Mouse (Mus musculus) limb, embryonic 14.5 days (tissue): ENCODE data around the gene Gpr179. TPM values are rescaled to one million over a fixed set of nuclear protein-coding genes. Genes with fewer than 3 reads are reported as not detected.

ENCODE experiments used
- ATAC-seq: fragments of 200-750 bp; cut with Nextera tagmentation; 2 replicates; pipeline ENCODE4 v1.8.0; 2017; ENCODE audit warnings: low read depth, moderate number of reproducible peaks, moderate TSS enrichment; ENCODE audit not compliant: low FRiP score
- DNase-seq: peaks from one replicate; pipeline ENCODE4 v3.0.0-alpha.2; 2015; ENCODE audit warnings: low spot score
- H3K27ac ChIP-seq: fragments of 300-500 bp; sonication (generic); replicated peaks from 2 replicates; pipeline ENCODE4 v1.5.1; 2014; ENCODE audit warnings: low read depth, mild to moderate bottlenecking, low read length, moderate library complexity, mixed read lengths
- H3K27me3 ChIP-seq: fragments of 300-500 bp; sonication (generic); 2 replicates; pipeline ENCODE4 v1.6.1; 2014; ENCODE audit warnings: low read length, mixed read lengths; ENCODE audit not compliant: control insufficient read depth, insufficient read depth
- H3K36me3 ChIP-seq: fragments of 300-500 bp; sonication (generic); 2 replicates; pipeline ENCODE4 v1.6.1; 2014; ENCODE audit warnings: mild to moderate bottlenecking, low read length, moderate library complexity, mixed read lengths; ENCODE audit not compliant: control insufficient read depth, insufficient read depth
- H3K4me1 ChIP-seq: fragments of 300-500 bp; sonication (generic); 2 replicates; pipeline ENCODE4 v1.6.1; 2014; ENCODE audit warnings: antibody characterized with exemption, low read length, mixed read lengths; ENCODE audit not compliant: control insufficient read depth, insufficient read depth
- H3K4me2 ChIP-seq: fragments of 300-500 bp; sonication (generic); replicated peaks from 2 replicates; pipeline ENCODE4 v1.6.1; 2014; ENCODE audit warnings: low read depth, mild to moderate bottlenecking, low read length, moderate library complexity; ENCODE audit not compliant: severe bottlenecking
- H3K4me3 ChIP-seq: fragments of 300-500 bp; sonication (generic); replicated peaks from 2 replicates; pipeline ENCODE4 v1.5.1; 2014; ENCODE audit warnings: low read length
- H3K9ac ChIP-seq: fragments of 300-500 bp; sonication (generic); 2 replicates; pipeline ENCODE4 v1.6.1; 2014; ENCODE audit warnings: mild to moderate bottlenecking, low read depth, low read length, moderate library complexity; ENCODE audit not compliant: severe bottlenecking
- H3K9me3 ChIP-seq: fragments of 300-500 bp; sonication (generic); 2 replicates; pipeline ENCODE4 v1.6.1; 2016; ENCODE audit warnings: low read length; ENCODE audit not compliant: control insufficient read depth
- POLR2A ChIP-seq: fragments of 200-500 bp; IDR thresholded peaks from 2 replicates; pipeline ENCODE4 v1.8.0; 2012; ENCODE audit warnings: inconsistent platforms, mild to moderate bottlenecking, moderate library complexity, borderline replicate concordance; ENCODE audit not compliant: insufficient read depth, insufficient read length; ENCODE audit errors: extremely low read depth
- WGBS: fragments of 180-500 bp; shearing (Covaris S2); extraction: QIAGEN DNeasy Blood & Tissue Kit; methylation state at CpG from one replicate; pipeline ENCODE4 v1.1.7; 2014; 5-methylcytosine and 5-hydroxymethylcytosine counted together
- polyA plus RNA-seq, 2 experiments: library from polyadenylated mRNA; depleted of rRNA in 1 of 2; stranded (reverse) in 1 of 2; unstranded in 1 of 2; fragments of >200 nt; fragmentation: Nextera tagmentation in 1 of 2; extraction: Ambion mirVana in 1 of 2; gene quantifications; 2 replicates each; pipeline versions ENCODE4 v1.2.1 to v1.2.3; 2012 to 2014

Gpr179 gene
- polyA plus RNA-seq, 2 experiments: 0.07 to 0.09 TPM

DNA sequence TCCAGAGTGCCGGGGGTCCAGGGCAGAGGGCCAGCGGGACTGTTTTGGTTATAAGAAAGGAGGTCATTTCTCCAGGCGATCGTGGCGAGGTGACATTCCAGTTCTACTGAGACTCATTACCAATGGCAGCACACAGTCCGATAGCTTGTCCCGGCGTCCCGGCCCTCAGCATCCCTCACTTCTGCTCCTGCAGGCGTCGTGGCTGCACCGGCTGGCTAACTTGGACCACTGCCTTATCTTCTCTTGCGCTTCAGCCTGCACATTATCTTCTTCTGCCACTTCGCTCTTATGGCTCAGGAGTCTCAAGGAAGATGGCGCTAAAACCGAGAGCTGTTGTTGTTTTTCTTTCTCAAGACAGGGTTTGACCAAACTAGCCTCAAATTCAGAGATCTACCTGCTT lies 50.5 kb downstream of the Gpr179 start:
- no peak overlapping the region for H3K4me3 ChIP-seq
- no peak for TF ChIP-seq POLR2A
- H3K36me3 ChIP-seq: no peaks in the 10 kb centered on the region
- no peak overlapping the region for H3K27ac ChIP-seq
- H3K4me1 ChIP-seq: no peaks in the 10 kb centered on the region
- no peak for ATAC-seq
- H3K4me2 ChIP-seq: no peak overlapping the region
- no peaks in the 10 kb centered on the region for H3K9me3 ChIP-seq
- no peak overlapping the region for H3K9ac ChIP-seq
- DNase-seq: no peak
- 89% methylated on average over 16 of the region's 16 CpGs for WGBS
- H3K27me3 ChIP-seq: no peaks in the 10 kb centered on the region

DNA sequence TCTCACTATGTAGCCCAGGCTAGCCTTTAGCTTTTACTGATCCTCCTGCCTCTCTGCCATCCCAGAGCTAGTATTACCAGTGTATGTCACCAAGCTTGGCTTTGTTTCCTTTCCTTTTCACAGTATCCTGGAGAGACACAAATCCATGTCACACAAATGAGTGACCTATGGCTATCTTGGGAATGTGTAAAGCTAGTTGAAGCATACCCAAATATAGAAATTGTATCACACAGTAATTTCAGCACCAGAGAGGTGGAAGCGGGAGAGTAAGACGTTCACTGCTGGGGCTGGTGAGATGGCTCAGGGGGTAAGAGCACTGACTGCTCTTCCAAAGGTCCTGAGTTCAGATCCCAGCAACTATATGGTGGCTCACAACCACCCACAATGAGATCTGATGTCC lies 51.9 kb downstream of the Gpr179 start:
- DNase-seq: no peak
- 88% methylated on average over 2 of the region's 2 CpGs for WGBS
- no peak overlapping the region for H3K9ac ChIP-seq
- H3K4me1 ChIP-seq: no peaks in the 10 kb centered on the region
- no peak for TF ChIP-seq POLR2A
- no peaks in the 10 kb centered on the region for H3K27me3 ChIP-seq
- no peak overlapping the region for H3K27ac ChIP-seq
- H3K9me3 ChIP-seq: no peaks in the 10 kb centered on the region
- ATAC-seq: no peak
- no peaks in the 10 kb centered on the region for H3K36me3 ChIP-seq
- no peak overlapping the region for H3K4me3 ChIP-seq
- H3K4me2 ChIP-seq: no peak overlapping the region

GRCm38 (mm10) chr11:97296542-97296941 lies 55.3 kb downstream of the Gpr179 start:
- H3K27me3 ChIP-seq: no peaks in the 10 kb centered on the region
- H3K4me1 ChIP-seq: no peaks in the 10 kb centered on the region
- H3K36me3 ChIP-seq: no peaks in the 10 kb centered on the region
- WGBS: 90% methylated on average over 3 of the region's 4 CpGs
- H3K27ac ChIP-seq: no peak overlapping the region
- no peak overlapping the region for H3K4me2 ChIP-seq
- no peak overlapping the region for H3K4me3 ChIP-seq
- TF ChIP-seq POLR2A: no peak
- H3K9me3 ChIP-seq: no peaks in the 10 kb centered on the region
- no peak overlapping the region for H3K9ac ChIP-seq
- ATAC-seq (no peak), DNase-seq (no peak)

- Histone ChIP-seq H3K9ac (no peak overlapping the region), H3K27ac (no peak overlapping the region), H3K27me3 (no peaks in the 10 kb centered on the region), H3K4me3 (no peak overlapping the region), H3K4me2 (no peak overlapping the region), H3K4me1 (no peaks in the 10 kb centered on the region), H3K36me3 (no peaks in the 10 kb centered on the region), H3K9me3 (no peaks in the 10 kb centered on the region)
- DNase-seq (no peak), ATAC-seq (no peak)
- TF ChIP-seq POLR2A: no peak
- 97% methylated on average over 1 of the region's 1 CpGs for WGBS
Observed at GRCm38 (mm10) chr11:97292731-97293130, 59.1 kb downstream of the Gpr179 start.

GRCm38 (mm10) chr11:97289276-97290230 lies 62.3 kb downstream of the Gpr179 start:
- no peak overlapping the region for H3K27ac ChIP-seq
- no peak overlapping the region for H3K9ac ChIP-seq

DNA sequence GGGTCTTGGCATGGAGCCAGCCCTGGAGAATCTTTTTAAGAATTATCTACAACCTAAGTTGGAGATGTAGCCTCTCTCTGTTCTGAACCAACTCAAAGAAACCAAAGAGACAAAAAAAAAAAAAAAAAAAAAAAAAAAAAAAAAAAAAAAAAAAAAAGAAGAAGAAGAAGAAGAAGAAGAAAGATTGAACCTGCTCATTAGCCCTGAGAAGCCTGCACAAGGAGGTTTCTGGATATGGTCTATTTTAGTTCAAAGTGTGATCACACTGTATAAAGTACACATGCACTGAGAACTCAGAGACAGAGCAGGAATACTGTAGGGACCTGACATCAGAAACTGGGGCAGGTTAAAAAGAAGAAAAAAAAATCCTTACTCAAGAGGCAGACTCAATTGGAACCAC lies 64.2 kb downstream of the Gpr179 start:
- H3K36me3 ChIP-seq: no peaks in the 10 kb centered on the region
- no peaks in the 10 kb centered on the region for H3K27me3 ChIP-seq
- H3K9ac ChIP-seq: no peak overlapping the region
- DNase-seq: no peak
- H3K4me2 ChIP-seq: no peak overlapping the region
- no peaks in the 10 kb centered on the region for H3K4me1 ChIP-seq
- H3K27ac ChIP-seq: no peak overlapping the region
- TF ChIP-seq POLR2A: no peak
- ATAC-seq: no peak
- no peaks in the 10 kb centered on the region for H3K9me3 ChIP-seq
- no peak overlapping the region for H3K4me3 ChIP-seq

More at GRCm38 (mm10) chr11:97289276-97290230, 62.3 kb downstream of the Gpr179 start:
- Histone ChIP-seq H3K4me1 (no peaks in the 10 kb centered on the region), H3K27me3 (no peaks in the 10 kb centered on the region), H3K36me3 (no peaks in the 10 kb centered on the region), H3K9me3 (no peaks in the 10 kb centered on the region), H3K4me2 (no peak overlapping the region), H3K4me3 (no peak overlapping the region)
- ATAC-seq (no peak), DNase-seq (no peak)
- WGBS: 60% methylated on average over 12 of the region's 12 CpGs
- TF ChIP-seq POLR2A: no peak
